Mouse (Mus musculus): Measurements from ENCODE around the gene Fuz. TPM values are rescaled to one million over a fixed set of nuclear protein-coding genes. Genes with fewer than 3 reads are reported as not detected.

Gene Fuz
- total RNA-seq, 2 experiments from 2014 or later: 12.9 to 15.0 TPM

GRCm38 (mm10) chr7:44877833-44878232 is 18.0 kb upstream of the Fuz start:
- intact Hi-C loops (cut with DNase I): no loop called here
- DNase-seq (ENCODE audit: low spot score): no peak

GRCm38 (mm10) chr7:44883036-44883435 is 12.8 kb upstream of the Fuz start:
- intact Hi-C loops (cut with DNase I): no loop called here
- DNase-seq (ENCODE audit: low spot score): no peak

GRCm38 (mm10) chr7:44884637-44885036 is 11.2 kb upstream of the Fuz start:
- intact Hi-C loops (cut with DNase I): no loop called here

GRCm38 (mm10) chr7:44886964-44887363 is 8.9 kb upstream of the Fuz start:
- intact Hi-C loops (cut with DNase I): no loop called here

More at GRCm38 (mm10) chr7:44884637-44885036, 11.2 kb upstream of the Fuz start:
- DNase-seq (ENCODE audit: low spot score): no peak

GRCm38 (mm10) chr7:44888256-44889105 is 7.4 kb upstream of the Fuz start:
- intact Hi-C loops (cut with DNase I): no loop called here

More at GRCm38 (mm10) chr7:44886964-44887363, 8.9 kb upstream of the Fuz start:
- no peak for DNase-seq (ENCODE audit: low spot score)

GRCm38 (mm10) chr7:44890180-44890579 is 5.7 kb upstream of the Fuz start:
- no peak for DNase-seq (ENCODE audit: low spot score)
- intact Hi-C loops (cut with DNase I): loop anchor here (2.0 kb wide), 1 partner anchor 17 kb away; no protein-coding TSS in a partner anchor

More at GRCm38 (mm10) chr7:44888256-44889105, 7.4 kb upstream of the Fuz start:
- DNase-seq (ENCODE audit: low spot score): no peak

GRCm38 (mm10) chr7:44890737-44891136 is 5.1 kb upstream of the Fuz start:
- intact Hi-C loops (cut with DNase I): loop anchor here (2.0 kb wide), 1 partner anchor 18 kb away; no protein-coding TSS in a partner anchor
- DNase-seq (ENCODE audit: low spot score): no peak

- no peak for DNase-seq (ENCODE audit: low spot score)
- intact Hi-C loops (cut with DNase I): loop anchor here (2.0 kb wide), 1 partner anchor 19 kb away; no protein-coding TSS in a partner anchor
These were observed 4.3 kb upstream of the Fuz start for GRCm38 (mm10) chr7:44891611-44892010.

GRCm38 (mm10) chr7:44892276-44892921 is 3.5 kb upstream of the Fuz start, which contains the start of gene Med25:
Gene Med25, minus strand, starts transcription at chr7:44892712.
- DNase-seq (ENCODE audit: low spot score): peak; percentile 90
- intact Hi-C loops (cut with DNase I): no loop called here

- intact Hi-C loops (cut with DNase I): no loop called here
- DNase-seq (ENCODE audit: low spot score): no peak
These were observed 2.7 kb upstream of the Fuz start for GRCm38 (mm10) chr7:44893197-44893596.

- no peak for DNase-seq (ENCODE audit: low spot score)
- intact Hi-C loops (cut with DNase I): no loop called here
These were observed 1.7 kb upstream of the Fuz start for GRCm38 (mm10) chr7:44894175-44894574.

- intact Hi-C loops (cut with DNase I): loop anchor here (5.0 kb wide), 1 partner anchor 33 kb away; no protein-coding TSS in a partner anchor
These were observed 680 bp upstream of the Fuz start for GRCm38 (mm10) chr7:44895206-44895592.

GRCm38 (mm10) chr7:44896499-44896898 is 620 bp downstream of the Fuz start:
- intact Hi-C loops (cut with DNase I): loop anchor here (2.0 to 5.0 kb wide), 2 partner anchors 34 to 62 kb away; no protein-coding TSS in a partner anchor
- no peak for DNase-seq (ENCODE audit: low spot score)

More at GRCm38 (mm10) chr7:44895206-44895592, 680 bp upstream of the Fuz start:
- DNase-seq (ENCODE audit: low spot score): no peak

GRCm38 (mm10) chr7:44898607-44899006 is 2.7 kb downstream of the Fuz start:
- intact Hi-C loops (cut with DNase I): loop anchor here (5.0 kb wide), 1 partner anchor 36 kb away; no protein-coding TSS in a partner anchor
- no peak for DNase-seq (ENCODE audit: low spot score)

- intact Hi-C loops (cut with DNase I): no loop called here
- DNase-seq (ENCODE audit: low spot score): no peak
These were observed 4.8 kb downstream of the Fuz start for GRCm38 (mm10) chr7:44900632-44901031.

- intact Hi-C loops (cut with DNase I): no loop called here
- no peak for DNase-seq (ENCODE audit: low spot score)
These were observed 5.4 kb downstream of the Fuz start for GRCm38 (mm10) chr7:44901230-44901722.

GRCm38 (mm10) chr7:44905430-44905829 is 9.6 kb downstream of the Fuz start:
- intact Hi-C loops (cut with DNase I): no loop called here
- no peak for DNase-seq (ENCODE audit: low spot score)

GRCm38 (mm10) chr7:44908706-44909476 is 13.0 kb downstream of the Fuz start:
- intact Hi-C loops (cut with DNase I): no loop called here
- DNase-seq (ENCODE audit: low spot score): no peak

- DNase-seq (ENCODE audit: low spot score): no peak
- intact Hi-C loops (cut with DNase I): no loop called here
These were observed 18.5 kb downstream of the Fuz start for GRCm38 (mm10) chr7:44914396-44914795.

- DNase-seq (ENCODE audit: low spot score): no peak
- intact Hi-C loops (cut with DNase I): no loop called here
These were observed 19.4 kb downstream of the Fuz start for GRCm38 (mm10) chr7:44915314-44915713.
